Mouse (Mus musculus): Measurements from ENCODE around the gene Kdm2a. TPM values are rescaled to one million over a fixed set of nuclear protein-coding genes. Genes with fewer than 3 reads are reported as not detected.
A peak's percentile ranks its signal among the peaks of the same experiment; 100 is the strongest.

Gene Kdm2a
- polyA plus RNA-seq, 1 experiment from 2014 or later, result 32.8 TPM

DNA sequence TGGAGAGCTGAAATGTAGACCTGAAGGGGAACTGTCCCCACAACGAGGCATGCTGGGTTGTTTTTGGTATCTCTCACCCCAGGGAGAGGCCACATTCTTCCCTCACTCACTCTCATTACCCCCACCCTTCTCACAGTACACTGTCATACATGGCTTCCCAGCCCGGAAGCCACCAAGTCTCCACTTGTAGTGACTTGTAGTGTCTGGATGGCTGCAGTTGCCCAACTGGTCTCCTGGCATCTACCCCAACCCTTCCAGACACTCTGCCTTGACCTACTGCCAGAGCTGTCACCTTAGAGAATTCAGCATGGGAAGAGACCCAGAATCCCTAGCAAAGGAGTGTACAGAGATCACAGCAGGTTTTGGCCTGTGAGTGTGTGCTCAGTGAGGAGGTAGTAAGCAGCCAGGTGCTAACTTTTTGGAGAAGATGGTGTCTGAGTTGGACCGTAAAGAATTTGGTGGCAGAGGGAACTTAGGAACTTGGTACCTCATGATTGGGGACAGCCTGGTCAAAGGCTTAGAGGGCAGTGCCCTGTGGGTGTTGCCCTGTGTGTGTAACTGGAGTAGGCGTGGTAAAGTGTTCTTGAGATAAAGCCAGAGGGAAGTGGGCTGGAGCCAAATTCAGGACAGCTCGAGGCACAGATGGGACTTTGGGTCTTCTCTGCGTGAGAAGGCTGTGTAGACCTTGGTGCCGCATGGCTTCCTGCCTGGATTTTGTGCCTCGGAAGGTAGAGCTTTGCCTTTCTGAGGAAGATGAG, 22.2 kb upstream of the Kdm2a start:
- DNase-seq (ENCODE audit: low spot score) (no peak), ATAC-seq (replicated peaks; ENCODE audit: low FRiP score, low read depth) (0 out of 2 replicates have a peak, but pooled peaks have one; percentile 42)
- Histone ChIP-seq H3K4me3 (replicated peaks; ENCODE audit: low read depth, low read length) (no peak overlapping the region), H3K4me1 (replicated peaks; ENCODE audit: insufficient read depth, low read length) (no peaks in the 10 kb centered on the region), H3K36me3 (ENCODE audit: insufficient read depth, low read length) (peaks cover 5% of the 10 kb centered on the region), H3K27ac (no peak overlapping the region), H3K9ac (ENCODE audit: low read depth, low read length) (no peak overlapping the region), H3K4me2 (ENCODE audit: low read length) (no peak overlapping the region), H3K9me3 (replicated peaks; ENCODE audit: low read length) (no peaks in the 10 kb centered on the region), H3K27me3 (ENCODE audit: insufficient read depth, low read length) (no peaks in the 10 kb centered on the region)
- WGBS, result 83% methylated on average over 8 of the region's 8 CpGs
- TF ChIP-seq CTCF (IDR thresholded peaks at IDR 0.05; ENCODE audit: low read depth), result no peak

DNA sequence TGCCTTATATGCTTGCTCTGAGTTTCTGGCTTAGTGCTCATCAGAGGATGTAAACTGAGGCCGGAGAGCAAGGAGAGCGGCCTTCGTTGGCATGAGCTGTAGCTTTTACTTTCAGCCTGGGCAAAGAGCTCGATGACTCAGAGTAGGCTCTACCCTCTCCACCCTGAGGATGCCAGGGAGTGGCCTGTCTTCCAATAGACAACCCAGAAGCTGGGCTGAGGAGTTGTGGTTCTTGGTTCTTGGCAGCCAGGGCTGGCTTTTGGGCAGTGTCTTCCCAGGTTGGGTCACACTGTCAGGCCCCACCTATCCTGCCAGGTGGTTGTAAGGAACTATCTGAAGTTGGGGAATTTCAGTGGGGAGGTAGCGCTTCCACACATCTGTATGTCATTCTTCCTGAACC, 21.6 kb upstream of the Kdm2a start:
- H3K4me3 ChIP-seq (replicated peaks; ENCODE audit: low read depth, low read length), result no peak overlapping the region
- TF ChIP-seq CTCF (IDR thresholded peaks at IDR 0.05; ENCODE audit: low read depth), result no peak
- no peak overlapping the region for H3K27ac ChIP-seq
- no peak overlapping the region for H3K9ac ChIP-seq (ENCODE audit: low read depth, low read length)
- no peaks in the 10 kb centered on the region for H3K9me3 ChIP-seq (replicated peaks; ENCODE audit: low read length)
- H3K4me2 ChIP-seq (ENCODE audit: low read length), result no peak overlapping the region
- ATAC-seq (replicated peaks; ENCODE audit: low FRiP score, low read depth), result no peak
- no peaks in the 10 kb centered on the region for H3K4me1 ChIP-seq (replicated peaks; ENCODE audit: insufficient read depth, low read length)
- no peaks in the 10 kb centered on the region for H3K27me3 ChIP-seq (ENCODE audit: insufficient read depth, low read length)
- 93% methylated on average over 5 of the region's 5 CpGs for WGBS
- H3K36me3 ChIP-seq (ENCODE audit: insufficient read depth, low read length), result no peaks in the 10 kb centered on the region; the same call in 1 of the 2 replicates
- no peak for DNase-seq (ENCODE audit: low spot score)

DNA sequence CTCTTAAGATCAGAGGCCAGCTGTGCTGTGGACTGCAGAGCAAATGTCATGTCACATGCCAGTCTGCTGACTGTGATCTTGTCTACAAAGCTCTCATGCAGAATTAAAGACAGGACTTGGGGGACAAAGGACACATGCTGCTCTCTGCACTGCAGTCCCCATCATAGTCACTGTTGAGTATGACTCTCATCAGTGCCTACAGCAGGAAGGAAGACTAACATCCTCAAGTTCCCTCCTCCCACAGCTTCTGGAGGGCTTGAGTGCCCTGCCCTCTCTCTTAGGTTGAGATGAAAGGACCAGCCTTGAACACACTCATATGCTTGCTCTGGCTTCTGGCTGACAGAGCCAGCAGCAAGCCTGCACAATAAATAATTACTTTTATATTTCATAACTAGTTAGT, 19.6 kb upstream of the Kdm2a start:
- Histone ChIP-seq H3K4me3 (replicated peaks; ENCODE audit: low read depth, low read length) (no peak overlapping the region), H3K4me1 (replicated peaks; ENCODE audit: insufficient read depth, low read length) (no peaks in the 10 kb centered on the region), H3K9ac (ENCODE audit: low read depth, low read length) (no peak overlapping the region), H3K4me2 (ENCODE audit: low read length) (no peak overlapping the region), H3K27ac (no peak overlapping the region), H3K36me3 (ENCODE audit: insufficient read depth, low read length) (no peaks in the 10 kb centered on the region; the same call in 1 of the 2 replicates), H3K27me3 (ENCODE audit: insufficient read depth, low read length) (no peaks in the 10 kb centered on the region), H3K9me3 (replicated peaks; ENCODE audit: low read length) (no peaks in the 10 kb centered on the region)
- no peak for TF ChIP-seq CTCF (IDR thresholded peaks at IDR 0.05; ENCODE audit: low read depth)
- DNase-seq (ENCODE audit: low spot score) (no peak), ATAC-seq (replicated peaks; ENCODE audit: low FRiP score, low read depth) (no peak)

DNA sequence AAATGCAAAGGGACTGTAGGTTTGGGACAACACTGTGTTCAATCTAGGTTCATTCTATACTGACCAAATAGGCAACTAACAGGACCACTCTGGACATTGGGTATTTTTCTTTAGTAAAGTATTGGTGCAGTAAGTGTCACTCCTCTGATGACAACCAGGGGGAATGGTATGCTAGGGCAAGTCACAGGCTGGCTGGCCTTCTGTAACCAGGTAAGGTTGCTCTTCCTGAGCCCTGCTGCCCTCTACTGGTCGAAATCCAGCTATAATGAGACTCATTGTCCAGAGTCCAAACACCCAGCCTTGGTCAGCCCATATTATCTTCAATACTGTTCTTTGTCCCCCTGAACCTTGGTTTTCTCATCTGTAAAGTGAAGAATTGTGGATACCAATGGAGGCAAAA, 19.1 kb upstream of the Kdm2a start:
- peak; percentile 81 for DNase-seq (ENCODE audit: low spot score)
- no peak overlapping the region for H3K9ac ChIP-seq (ENCODE audit: low read depth, low read length)
- H3K4me3 ChIP-seq (replicated peaks; ENCODE audit: low read depth, low read length), result no peak overlapping the region
- 0% methylated on average over 1 of the region's 1 CpGs for WGBS
- H3K27ac ChIP-seq, result no peak overlapping the region
- H3K27me3 ChIP-seq (ENCODE audit: insufficient read depth, low read length), result no peaks in the 10 kb centered on the region
- TF ChIP-seq CTCF (IDR thresholded peaks at IDR 0.05; ENCODE audit: low read depth), result peak; percentile 93
- no peaks in the 10 kb centered on the region for H3K36me3 ChIP-seq (ENCODE audit: insufficient read depth, low read length)
- peak; percentile 76; the same call in 1 of the 2 replicates for ATAC-seq (replicated peaks; ENCODE audit: low FRiP score, low read depth)
- no peak overlapping the region for H3K4me2 ChIP-seq (ENCODE audit: low read length)
- no peaks in the 10 kb centered on the region for H3K9me3 ChIP-seq (replicated peaks; ENCODE audit: low read length)
- H3K4me1 ChIP-seq (replicated peaks; ENCODE audit: insufficient read depth, low read length), result no peaks in the 10 kb centered on the region

GRCm38 (mm10) chr19:4414631-4415030, 16.5 kb upstream of the Kdm2a start:
- H3K4me3 ChIP-seq (replicated peaks; ENCODE audit: low read depth, low read length), result no peak overlapping the region
- WGBS, result 79% methylated on average over 1 of the region's 1 CpGs
- H3K4me2 ChIP-seq (ENCODE audit: low read length), result no peak overlapping the region
- H3K4me1 ChIP-seq (replicated peaks; ENCODE audit: insufficient read depth, low read length), result no peaks in the 10 kb centered on the region
- H3K9ac ChIP-seq (ENCODE audit: low read depth, low read length), result no peak overlapping the region
- ATAC-seq (replicated peaks; ENCODE audit: low FRiP score, low read depth), result no peak
- DNase-seq (ENCODE audit: low spot score), result no peak
- H3K27ac ChIP-seq, result no peak overlapping the region
- no peaks in the 10 kb centered on the region for H3K27me3 ChIP-seq (ENCODE audit: insufficient read depth, low read length)
- no peaks in the 10 kb centered on the region for H3K9me3 ChIP-seq (replicated peaks; ENCODE audit: low read length)
- TF ChIP-seq CTCF (IDR thresholded peaks at IDR 0.05; ENCODE audit: low read depth), result no peak
- no peaks in the 10 kb centered on the region for H3K36me3 ChIP-seq (ENCODE audit: insufficient read depth, low read length)

GRCm38 (mm10) chr19:4409062-4409461, 11.0 kb upstream of the Kdm2a start:
- WGBS, result 67% methylated on average over 2 of the region's 2 CpGs
- no peaks in the 10 kb centered on the region for H3K9me3 ChIP-seq (replicated peaks; ENCODE audit: low read length)
- no peaks in the 10 kb centered on the region for H3K4me1 ChIP-seq (replicated peaks; ENCODE audit: insufficient read depth, low read length)
- H3K27me3 ChIP-seq (ENCODE audit: insufficient read depth, low read length), result no peaks in the 10 kb centered on the region
- no peak for TF ChIP-seq CTCF (IDR thresholded peaks at IDR 0.05; ENCODE audit: low read depth)
- H3K9ac ChIP-seq (ENCODE audit: low read depth, low read length), result no peak overlapping the region
- DNase-seq (ENCODE audit: low spot score) (no peak), ATAC-seq (replicated peaks; ENCODE audit: low FRiP score, low read depth) (no peak)
- no peak overlapping the region for H3K4me3 ChIP-seq (replicated peaks; ENCODE audit: low read depth, low read length)
- no peak overlapping the region for H3K4me2 ChIP-seq (ENCODE audit: low read length)
- no peak overlapping the region for H3K27ac ChIP-seq
- no peaks in the 10 kb centered on the region for H3K36me3 ChIP-seq (ENCODE audit: insufficient read depth, low read length)

DNA sequence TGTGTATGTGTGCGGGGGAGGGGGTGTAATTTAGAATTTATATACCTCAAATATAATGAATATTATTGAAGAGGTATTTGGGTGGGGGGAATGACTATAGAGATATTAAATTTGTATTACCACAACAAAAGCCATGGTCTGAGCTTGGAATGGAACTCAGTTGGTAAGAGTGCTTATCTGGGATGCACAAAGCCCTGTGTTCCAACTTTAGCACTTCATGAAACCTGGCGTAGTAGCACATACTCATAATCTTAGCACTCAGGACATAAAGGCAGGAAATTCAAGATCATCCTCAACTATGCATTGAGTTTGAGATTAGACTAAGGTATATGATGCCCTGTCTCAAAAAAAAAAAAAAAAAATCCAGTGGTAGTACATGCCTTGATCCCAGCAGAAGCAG, 6.8 kb upstream of the Kdm2a start:
- no peaks in the 10 kb centered on the region for H3K4me1 ChIP-seq (replicated peaks; ENCODE audit: insufficient read depth, low read length)
- no peaks in the 10 kb centered on the region for H3K36me3 ChIP-seq (ENCODE audit: insufficient read depth, low read length)
- no peak overlapping the region for H3K4me3 ChIP-seq (replicated peaks; ENCODE audit: low read depth, low read length)
- H3K27ac ChIP-seq, result no peak overlapping the region
- no peak overlapping the region for H3K9ac ChIP-seq (ENCODE audit: low read depth, low read length)
- no peaks in the 10 kb centered on the region for H3K27me3 ChIP-seq (ENCODE audit: insufficient read depth, low read length)
- no peaks in the 10 kb centered on the region for H3K9me3 ChIP-seq (replicated peaks; ENCODE audit: low read length)
- no peak for ATAC-seq (replicated peaks; ENCODE audit: low FRiP score, low read depth)
- no peak for TF ChIP-seq CTCF (IDR thresholded peaks at IDR 0.05; ENCODE audit: low read depth)
- no peak for DNase-seq (ENCODE audit: low spot score)
- 95% methylated on average over 2 of the region's 2 CpGs for WGBS
- H3K4me2 ChIP-seq (ENCODE audit: low read length), result no peak overlapping the region

All from kidney, postnatal 0 days (tissue).